Mouse (Mus musculus) megakaryocyte, embryonic 14.5 days (primary cell): ENCODE measurements around the gene Mmp24. TPM values are rescaled to one million over a fixed set of nuclear protein-coding genes. Genes with fewer than 3 reads are reported as not detected.
A peak's percentile ranks its signal among the peaks of the same experiment; 100 is the strongest.

Experiments
- H3K27me3 ChIP-seq: replicated peaks from 2 replicates; pipeline ENCODE3; 2012; ENCODE audit warnings: inconsistent platforms
- H3K36me3 ChIP-seq: replicated peaks from 2 replicates; pipeline ENCODE3; 2012; ENCODE audit warnings: low read length, inconsistent platforms, mixed read lengths
- H3K4me1 ChIP-seq: 2 replicates; pipeline ENCODE4 v1.6.1; 2012; ENCODE audit warnings: inconsistent platforms
- H3K4me3 ChIP-seq: replicated peaks from 2 replicates; pipeline ENCODE3; 2012; ENCODE audit warnings: moderate library complexity, mild to moderate bottlenecking, inconsistent platforms
- H3K9me3 ChIP-seq: 2 replicates; pipeline ENCODE4 v1.6.1; 2012; ENCODE audit warnings: inconsistent platforms
- FLI1 ChIP-seq: IDR thresholded peaks from 2 replicates; pipeline ENCODE4 v1.6.1; 2012; ENCODE audit warnings: low read length, inconsistent platforms, mixed read lengths
- GATA1 ChIP-seq: IDR thresholded peaks from 3 replicates; pipeline ENCODE4 v1.6.1; 2012; ENCODE audit warnings: mixed read lengths, low read length, inconsistent platforms, borderline replicate concordance
- polyA plus RNA-seq: library from polyadenylated mRNA; stranded (reverse); fragments of >175 nt; gene quantifications from 2 replicates; pipeline ENCODE4 v1.2.3, GENCODE M21; 2012; ENCODE audit warnings: low replicate concordance; ENCODE audit not compliant: insufficient read depth

Mmp24 gene
- polyA plus RNA-seq, 1 experiment = not detected

DNA sequence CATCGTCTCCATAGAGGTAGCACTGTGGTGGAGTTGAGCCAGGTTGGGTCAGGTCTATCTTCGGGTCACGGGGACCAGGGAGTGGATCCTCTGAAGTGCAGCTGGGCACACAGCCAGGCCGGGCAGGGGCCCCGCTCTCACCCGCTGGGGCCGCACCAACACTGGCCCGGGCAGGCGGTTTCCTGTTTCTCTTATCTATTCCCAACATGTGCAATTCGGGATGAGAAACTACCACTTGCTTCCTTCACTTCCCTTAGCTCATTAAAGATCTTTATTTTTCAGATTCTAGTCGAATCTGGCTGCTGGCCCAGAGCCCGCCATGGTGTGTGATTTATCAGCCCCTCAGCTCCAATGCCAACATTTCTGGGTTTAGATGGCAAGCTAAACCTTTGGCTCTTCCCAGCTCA is 32.2 kb upstream of the Mmp24 start:
- Histone ChIP-seq H3K27me3 (peaks cover 79% of the 10 kb centered on the region), H3K36me3 (no peaks in the 10 kb centered on the region), H3K4me1 (peaks cover 33% of the 10 kb centered on the region), H3K4me3 (peak overlapping the region; percentile 64), H3K9me3 (no peaks in the 10 kb centered on the region)
- TF ChIP-seq FLI1 = no peak
- peak; percentile 29; the same call in 1 of the 3 replicates for TF ChIP-seq GATA1

DNA sequence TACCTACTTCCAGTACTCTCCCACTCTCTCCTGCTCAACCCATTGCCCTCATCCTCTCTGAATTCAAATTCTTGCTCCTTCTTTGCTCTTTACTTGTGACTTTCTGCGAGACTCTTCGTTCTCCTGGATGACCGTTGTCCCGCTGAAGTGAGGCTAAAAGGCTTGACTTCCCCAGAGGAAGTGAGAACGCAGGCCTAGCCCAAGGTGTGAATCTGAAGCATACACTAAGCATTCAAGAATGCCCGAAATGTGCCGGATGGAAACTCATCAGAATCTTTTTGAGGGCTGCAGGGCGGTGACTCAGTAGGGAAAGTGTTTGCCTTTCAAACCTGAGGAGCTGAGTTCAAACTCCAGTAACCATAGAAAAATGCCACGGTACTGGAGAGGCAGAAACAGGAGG is 31.8 kb upstream of the Mmp24 start:
- Histone ChIP-seq H3K27me3 (peaks cover 77% of the 10 kb centered on the region), H3K4me1 (peaks cover 31% of the 10 kb centered on the region), H3K36me3 (no peaks in the 10 kb centered on the region), H3K9me3 (no peaks in the 10 kb centered on the region), H3K4me3 (peak overlapping the region; percentile 8)
- TF ChIP-seq GATA1 (no peak), FLI1 (no peak)

DNA sequence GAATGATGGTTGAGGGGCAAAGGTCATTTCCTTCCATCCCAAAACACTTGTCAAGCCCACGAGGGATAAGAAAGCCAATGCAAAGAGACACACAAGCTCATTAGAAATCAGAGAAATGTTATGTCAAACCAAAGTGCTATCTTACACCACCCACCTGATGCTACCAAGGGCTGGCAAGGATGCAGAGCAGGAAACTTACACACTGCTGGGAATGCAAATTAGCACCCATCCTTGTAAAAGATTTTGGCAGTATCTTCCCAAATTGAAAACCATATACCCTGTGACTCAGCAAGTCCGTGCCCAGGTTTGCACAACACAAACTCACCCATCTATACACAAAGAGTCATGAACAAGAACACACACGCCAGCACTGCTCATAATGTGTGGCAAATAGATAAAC is 29.7 kb upstream of the Mmp24 start:
- H3K4me1 ChIP-seq = peaks cover 31% of the 10 kb centered on the region
- no peaks in the 10 kb centered on the region for H3K9me3 ChIP-seq
- H3K4me3 ChIP-seq = no peak overlapping the region
- TF ChIP-seq FLI1 (no peak), GATA1 (no peak)
- H3K36me3 ChIP-seq = no peaks in the 10 kb centered on the region
- H3K27me3 ChIP-seq = peaks cover 75% of the 10 kb centered on the region

DNA sequence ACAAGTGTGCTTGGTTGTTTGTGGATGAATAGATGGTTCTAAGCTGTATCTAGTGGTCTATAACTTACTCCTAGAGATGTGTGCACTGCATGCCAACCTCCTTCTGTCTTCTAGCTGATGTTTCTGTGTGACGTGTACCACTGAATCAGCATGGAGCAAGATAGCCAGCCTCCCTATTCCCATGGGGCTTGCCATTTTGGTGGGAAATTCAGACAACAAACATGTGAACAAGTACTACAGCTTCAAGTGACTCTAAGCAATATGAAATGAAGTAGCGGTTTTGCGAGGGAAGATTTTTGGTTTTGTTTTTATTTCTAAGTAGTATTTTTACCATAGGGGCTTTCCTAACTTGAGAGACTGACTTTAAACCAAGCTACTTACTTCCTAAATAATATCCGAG is 25.7 kb upstream of the Mmp24 start:
- TF ChIP-seq FLI1 = no peak
- no peak for TF ChIP-seq GATA1
- no peak overlapping the region for H3K4me3 ChIP-seq
- no peaks in the 10 kb centered on the region for H3K9me3 ChIP-seq
- H3K36me3 ChIP-seq = no peaks in the 10 kb centered on the region
- peaks cover 82% of the 10 kb centered on the region for H3K27me3 ChIP-seq
- peaks cover 29% of the 10 kb centered on the region for H3K4me1 ChIP-seq

DNA sequence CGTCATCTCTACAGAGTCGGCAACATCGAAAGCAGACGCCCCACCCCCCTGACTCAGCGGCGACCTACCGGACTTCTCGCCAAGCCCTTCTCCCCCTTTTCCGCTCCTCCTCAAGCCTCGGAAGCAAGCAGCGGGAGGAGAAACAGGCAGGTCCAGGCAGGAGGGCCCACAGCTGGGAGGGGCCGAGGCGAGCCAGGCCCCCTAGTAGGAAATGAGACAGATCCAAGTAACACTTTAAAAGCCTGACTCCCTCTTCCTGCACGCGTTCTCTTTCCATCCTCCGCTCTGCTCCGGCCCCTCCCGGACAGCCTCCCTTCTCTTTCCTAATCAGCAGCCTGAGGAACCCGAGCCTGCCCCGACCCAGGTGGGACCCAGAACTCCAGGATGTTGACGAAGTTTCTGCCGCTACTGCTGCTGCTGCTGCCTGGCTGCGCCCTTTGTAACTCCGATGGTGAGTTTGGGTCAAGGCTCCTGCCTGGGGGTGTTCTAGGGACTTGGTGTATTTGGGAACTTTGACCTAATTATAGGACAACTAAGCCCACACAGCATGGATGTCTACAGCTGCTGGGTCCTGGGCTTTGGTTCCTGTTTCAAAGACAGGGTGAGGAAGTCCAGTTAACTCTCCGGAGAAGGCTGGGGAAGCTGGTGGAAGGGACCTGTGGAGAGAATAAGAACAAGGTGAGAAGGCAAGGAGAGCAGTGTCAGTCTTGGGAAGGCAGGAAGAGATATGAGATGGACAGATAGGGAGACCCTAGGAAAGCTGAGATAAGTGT is 23.9 kb upstream of the Mmp24 start, which contains the start of gene Procr:
Gene Procr, plus strand, starts transcription at position 104 of the 773 bp plus-strand sequence.
- H3K4me1 ChIP-seq = peaks cover 20% of the 10 kb centered on the region
- H3K36me3 ChIP-seq = no peaks in the 10 kb centered on the region
- H3K4me3 ChIP-seq = peak within 1 kb of the TSS; percentile 88
- peaks cover 73% of the 10 kb centered on the region for H3K27me3 ChIP-seq
- no peaks in the 10 kb centered on the region for H3K9me3 ChIP-seq
- TF ChIP-seq FLI1 (no peak), GATA1 (no peak)

DNA sequence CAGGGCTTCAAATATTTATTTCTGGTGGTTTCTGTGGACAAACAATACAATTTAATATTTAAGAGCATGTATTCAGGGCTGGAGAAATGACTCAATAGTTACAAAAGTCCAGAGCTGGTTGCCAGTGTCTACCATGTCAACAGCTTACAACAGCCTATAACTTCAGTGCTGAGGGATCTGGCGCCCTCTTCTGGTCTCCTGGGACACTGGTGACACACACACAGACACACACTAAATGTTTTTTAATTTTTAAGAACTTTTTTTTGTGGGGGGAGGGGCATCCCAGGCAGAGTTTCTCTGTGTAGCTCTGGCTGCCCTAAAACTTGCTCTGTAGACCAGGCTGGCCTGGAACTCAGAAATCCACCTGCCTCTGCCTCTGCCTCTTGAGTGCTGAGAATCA is 19.4 kb upstream of the Mmp24 start:
- Histone ChIP-seq H3K4me1 (peaks cover 21% of the 10 kb centered on the region), H3K9me3 (no peaks in the 10 kb centered on the region), H3K4me3 (no peak overlapping the region), H3K27me3 (peaks cover 66% of the 10 kb centered on the region), H3K36me3 (no peaks in the 10 kb centered on the region)
- TF ChIP-seq FLI1 (no peak), GATA1 (no peak)

DNA sequence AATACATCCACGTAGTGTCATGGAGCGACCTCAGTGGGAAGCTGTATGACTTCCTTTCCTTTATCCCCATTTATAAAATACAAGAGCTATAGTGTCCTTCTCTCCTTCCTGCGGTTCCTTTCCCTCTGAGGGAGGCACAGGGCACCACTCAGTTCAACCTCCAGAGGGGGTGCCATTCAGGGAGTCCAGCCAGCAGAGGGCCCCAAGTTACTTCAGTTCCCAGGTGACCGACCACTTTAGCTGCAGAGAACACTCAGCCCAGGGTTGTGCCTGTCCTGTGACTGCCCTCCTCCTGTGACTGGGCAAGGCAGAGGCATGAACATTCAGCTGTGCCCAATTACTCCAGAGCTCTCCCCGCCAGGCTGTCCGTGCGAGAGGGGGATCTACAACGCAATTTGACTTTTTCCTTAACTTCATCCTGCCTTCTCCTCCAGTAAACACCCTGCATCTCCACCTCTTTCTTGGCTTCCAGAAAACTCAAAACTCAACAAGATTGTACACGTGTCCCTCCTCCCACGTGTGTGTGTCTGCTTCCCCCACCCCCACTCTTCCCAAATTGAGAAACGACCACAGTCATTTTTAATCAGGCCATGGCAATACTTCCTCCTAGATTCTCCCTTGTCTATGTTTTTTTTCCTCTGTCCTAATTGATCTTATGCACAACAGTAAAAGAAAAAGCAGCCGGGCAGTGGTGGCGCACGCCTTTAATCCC is 18.1 kb upstream of the Mmp24 start:
- peaks cover 58% of the 10 kb centered on the region for H3K27me3 ChIP-seq
- H3K36me3 ChIP-seq = no peaks in the 10 kb centered on the region
- TF ChIP-seq FLI1 (no peak), GATA1 (no peak)

DNA sequence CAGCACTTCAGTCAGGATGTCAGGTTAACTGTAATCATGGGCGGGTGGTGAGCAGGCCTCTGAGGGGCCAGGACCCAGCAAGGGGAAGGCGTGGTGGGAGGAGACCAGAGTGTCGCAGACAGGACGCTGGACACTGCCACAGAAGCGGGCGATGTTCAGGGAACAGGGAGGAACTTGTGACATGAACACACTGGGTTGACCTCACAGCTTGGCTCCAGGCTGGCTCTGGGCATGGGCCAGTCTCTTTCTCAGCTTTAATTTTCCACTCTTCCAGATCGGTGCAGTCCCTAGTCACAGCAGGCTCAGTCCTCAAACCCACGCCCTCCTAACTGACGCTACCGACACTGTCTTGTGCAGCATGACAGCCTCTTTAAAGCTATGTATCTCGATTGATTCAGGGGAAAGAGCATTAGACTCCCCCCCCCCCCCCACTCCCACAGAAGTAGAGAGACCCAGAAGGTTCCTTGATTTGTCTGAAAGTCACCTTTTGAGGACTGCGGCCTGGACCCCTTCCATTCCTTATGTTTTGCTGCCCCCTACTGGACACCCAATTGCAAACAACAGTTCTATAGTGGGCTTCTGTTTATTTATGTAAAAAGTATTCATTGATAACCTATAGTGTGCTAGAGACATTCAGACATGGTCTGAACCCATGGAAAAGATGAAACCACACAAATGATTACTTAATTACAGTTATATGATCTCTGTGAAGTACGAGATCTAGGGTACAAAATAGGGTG is 10.3 kb upstream of the Mmp24 start:
- no peaks in the 10 kb centered on the region for H3K36me3 ChIP-seq
- H3K4me1 ChIP-seq = peaks cover 4% of the 10 kb centered on the region; the same call in 1 of the 2 replicates
- peaks cover 51% of the 10 kb centered on the region for H3K27me3 ChIP-seq
- no peak overlapping the region for H3K4me3 ChIP-seq
- TF ChIP-seq FLI1 = no peak
- TF ChIP-seq GATA1 = no peak
- H3K9me3 ChIP-seq = no peaks in the 10 kb centered on the region

More for the DNA sequence above, 18.1 kb upstream of the Mmp24 start:
- H3K4me1 ChIP-seq = peaks cover 9% of the 10 kb centered on the region
- H3K9me3 ChIP-seq = no peaks in the 10 kb centered on the region
- no peak overlapping the region for H3K4me3 ChIP-seq

DNA sequence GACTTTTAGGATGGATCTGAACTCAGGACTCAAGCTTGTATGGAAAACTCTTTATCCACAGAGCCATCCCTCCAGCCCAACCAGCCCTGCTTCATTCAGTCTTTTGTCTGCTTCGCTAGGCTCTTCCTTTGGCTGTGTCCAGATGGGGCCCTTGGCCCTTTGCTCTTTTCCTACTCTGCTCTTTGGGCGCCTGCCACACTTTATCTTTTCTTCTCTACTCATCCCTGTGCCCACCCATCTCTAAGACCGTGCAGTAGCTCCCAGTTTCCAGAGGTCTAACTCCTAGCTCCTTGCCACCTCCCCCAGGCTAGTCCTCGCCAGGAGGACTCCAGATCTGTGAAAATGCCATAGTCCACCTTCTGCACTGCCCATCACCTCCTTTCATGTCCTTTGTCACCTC is 1.5 kb upstream of the Mmp24 start:
- no peak for TF ChIP-seq GATA1
- Histone ChIP-seq H3K4me3 (no peak overlapping the region), H3K9me3 (no peaks in the 10 kb centered on the region), H3K36me3 (no peaks in the 10 kb centered on the region), H3K4me1 (peaks cover 7% of the 10 kb centered on the region), H3K27me3 (peaks cover 84% of the 10 kb centered on the region)

DNA sequence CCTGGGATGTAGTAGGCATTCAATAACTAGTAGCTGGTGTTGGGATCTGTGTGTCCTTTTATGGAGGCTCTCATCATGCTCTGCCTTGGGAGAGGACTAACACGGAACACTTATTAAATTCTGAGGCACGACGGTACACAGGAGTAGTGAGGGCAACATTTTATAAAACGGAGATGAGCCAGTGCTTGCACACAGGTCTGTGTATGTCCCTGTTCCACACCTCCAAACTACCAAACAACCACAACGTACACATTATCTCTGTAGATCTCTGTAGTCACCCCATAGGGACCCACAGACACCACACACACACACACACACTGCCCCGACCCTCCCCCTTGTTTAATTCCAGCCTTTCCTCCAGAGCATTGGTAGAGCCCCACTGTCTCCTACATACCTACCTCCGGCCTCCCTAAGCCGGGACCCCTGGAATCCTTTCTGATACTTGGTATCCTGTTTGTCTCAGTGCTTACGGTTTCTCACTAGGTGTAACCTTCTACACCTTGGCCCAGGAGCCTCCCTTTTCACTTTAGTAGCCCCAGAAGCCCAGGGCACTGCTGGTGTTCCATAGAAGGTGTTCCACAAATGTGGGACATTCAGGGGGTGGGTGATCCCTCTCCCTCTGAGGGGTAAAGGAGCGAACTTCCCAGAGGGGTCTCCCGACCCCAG is 748 bp upstream of the Mmp24 start:
- H3K4me3 ChIP-seq = no peak overlapping the region
- no peaks in the 10 kb centered on the region for H3K9me3 ChIP-seq
- peaks cover 80% of the 10 kb centered on the region for H3K27me3 ChIP-seq
- TF ChIP-seq FLI1 (no peak), GATA1 (no peak)
- H3K36me3 ChIP-seq = no peaks in the 10 kb centered on the region
- peaks cover 7% of the 10 kb centered on the region for H3K4me1 ChIP-seq
